Mouse (Mus musculus) adrenal gland, postnatal 36 days (tissue): ENCODE results near the gene Iqsec1. TPM values are rescaled to one million over a fixed set of nuclear protein-coding genes. Genes with fewer than 3 reads are reported as not detected.
A peak's percentile ranks its signal among the peaks of the same experiment; 100 is the strongest.

Experiments used
- DNase-seq, 2 experiments: peaks; one replicate each; pipeline ENCODE4 v3.0.0; 2021; ENCODE audit warnings: mixed read lengths in 1 of 2
- total RNA-seq, 2 experiments: library from RNA; stranded (reverse); gene quantifications; 2 replicates each; pipeline ENCODE4 v1.2.3; 2021

Iqsec1 gene
- total RNA-seq, 2 experiments from 2014 or later: 96.2 to 114 TPM

DNA sequence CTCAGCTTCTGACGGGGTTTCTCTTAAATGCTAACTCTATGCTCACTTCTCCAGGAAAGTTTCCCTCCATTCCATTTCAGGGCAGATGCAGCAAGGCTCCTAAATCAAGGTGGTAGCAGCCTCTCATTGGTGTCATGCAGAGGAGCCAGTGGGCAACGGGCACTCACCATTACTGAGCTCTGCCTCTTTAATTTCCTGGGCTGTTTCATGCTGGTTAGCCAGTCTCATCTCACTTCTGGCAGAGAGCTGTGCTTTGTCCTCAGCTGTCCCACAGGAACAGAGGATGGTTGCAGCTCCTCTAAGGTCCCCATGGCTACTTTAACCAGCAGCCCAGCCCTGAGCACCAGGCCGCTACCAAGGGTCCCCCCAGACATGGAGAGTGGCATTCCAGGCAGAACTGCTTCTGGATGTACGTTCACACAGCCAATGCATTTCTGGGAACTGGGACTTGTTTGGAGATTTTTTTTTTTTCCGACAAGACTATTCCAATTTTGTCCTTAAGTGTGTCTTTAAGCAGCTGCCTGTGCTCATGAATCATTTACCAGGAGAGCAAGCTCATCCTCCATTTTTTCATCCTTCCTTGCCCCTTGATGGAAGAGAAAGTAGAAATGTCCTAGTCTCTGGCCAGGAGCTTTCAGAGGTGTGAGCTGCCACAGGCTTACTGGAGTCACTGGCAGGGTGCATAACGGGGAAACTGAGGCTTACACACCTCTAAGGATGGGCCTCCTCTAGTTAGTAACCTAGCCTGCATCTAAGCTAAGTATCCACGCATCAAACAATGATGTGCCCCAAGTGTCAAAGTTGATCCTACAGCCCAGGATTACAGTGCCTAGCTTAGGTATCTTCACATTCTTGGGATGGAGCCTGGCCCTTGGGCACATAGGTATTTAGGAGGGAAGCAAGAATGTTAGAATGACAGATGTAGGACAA lies 98.9 kb downstream of the Iqsec1 start:
- DNase-seq: no peak

DNA sequence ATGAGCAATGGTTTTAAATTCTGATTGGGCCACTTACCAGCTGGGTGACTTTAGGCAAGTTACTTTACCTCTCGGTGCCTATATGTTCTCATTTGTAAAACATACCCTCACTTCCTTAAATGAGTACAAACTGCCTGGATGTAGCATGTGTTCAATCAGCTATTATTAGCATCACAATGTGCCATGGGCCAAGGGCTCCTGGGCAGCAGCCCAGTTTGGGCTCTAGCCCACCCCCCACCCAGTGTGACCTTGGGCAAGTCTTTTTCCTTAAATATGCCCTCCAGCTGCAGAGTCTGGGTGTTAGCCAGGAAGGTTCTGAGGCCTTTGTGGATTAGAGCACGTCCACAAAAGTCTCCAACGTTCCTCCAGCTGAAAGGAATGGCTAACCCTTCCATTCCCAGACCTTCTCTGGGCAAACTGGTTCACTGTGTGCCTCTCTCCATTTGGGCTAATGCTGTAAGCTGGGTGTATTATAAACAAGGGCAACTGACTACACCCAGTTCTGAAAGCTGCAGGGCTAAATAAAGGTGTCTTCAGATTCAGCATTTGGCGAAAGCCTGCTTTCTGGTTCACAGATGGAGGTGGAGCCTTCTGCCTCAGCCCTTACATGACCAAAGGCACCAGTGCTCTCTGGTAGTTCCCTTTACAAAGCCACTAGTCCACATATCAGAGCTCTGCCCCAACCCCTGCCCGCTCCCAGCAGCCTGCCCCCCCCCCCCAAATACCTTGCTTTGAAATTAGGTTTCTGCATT lies 101.3 kb downstream of the Iqsec1 start:
- no peak for DNase-seq

DNA sequence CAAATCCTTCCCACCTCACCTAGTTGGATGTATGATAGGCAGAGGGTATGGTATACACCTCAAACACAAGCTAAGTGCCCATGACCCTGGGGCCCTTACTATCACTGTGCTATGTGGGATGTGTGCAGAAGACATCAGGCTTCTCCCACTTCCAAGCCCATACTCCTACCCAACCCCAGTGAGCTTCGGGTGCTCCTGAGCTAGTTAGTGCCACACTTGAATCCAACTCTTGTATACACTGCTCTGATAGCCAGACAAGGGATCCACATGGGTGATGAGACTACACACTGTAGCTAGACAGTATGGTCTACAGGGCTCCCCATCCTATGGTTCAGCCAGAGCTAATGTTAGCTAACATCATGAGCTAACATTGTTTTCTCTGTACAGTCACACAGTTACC lies 102.9 kb downstream of the Iqsec1 start:
- DNase-seq: no peak

DNA sequence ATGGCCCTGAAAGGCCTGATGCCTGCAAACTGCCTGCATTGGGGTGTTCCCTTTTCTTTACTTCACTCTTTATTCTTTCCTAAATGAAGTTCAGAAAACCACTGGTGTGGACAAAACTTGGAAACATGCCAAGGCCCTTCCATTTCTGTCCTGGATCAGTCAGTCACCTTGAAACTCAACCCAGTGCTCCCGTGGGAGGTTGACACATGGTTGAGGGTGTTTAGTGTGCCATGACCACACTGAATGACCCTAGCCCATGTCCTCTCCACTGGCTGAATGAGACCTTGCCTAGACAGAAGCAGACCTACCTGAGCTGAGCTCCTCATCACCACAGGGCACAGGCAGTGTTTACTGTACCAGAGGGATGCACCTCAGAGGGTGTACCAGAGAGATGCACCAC lies 103.9 kb downstream of the Iqsec1 start:
- peak in 1 of 2 experiments; percentile 16 for DNase-seq

DNA sequence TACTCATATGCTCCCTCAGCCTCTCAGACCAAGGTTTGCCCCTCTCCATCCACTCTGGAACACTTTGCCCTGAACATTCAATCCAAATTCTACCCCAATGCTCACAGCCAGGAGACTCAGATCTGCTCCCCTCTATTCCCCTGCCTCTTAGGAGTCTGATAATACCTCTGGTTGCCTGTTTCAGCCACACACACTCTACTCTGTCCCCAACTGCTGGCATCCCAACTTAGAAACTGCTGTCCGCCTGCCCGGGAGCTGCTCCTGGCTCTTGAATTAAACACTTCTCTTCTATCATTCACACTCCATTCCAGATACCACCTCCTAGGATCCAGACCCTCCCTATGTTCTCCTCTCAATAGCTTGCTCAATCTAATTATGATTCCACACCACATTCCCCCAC lies 107.5 kb downstream of the Iqsec1 start:
- no peak for DNase-seq

DNA sequence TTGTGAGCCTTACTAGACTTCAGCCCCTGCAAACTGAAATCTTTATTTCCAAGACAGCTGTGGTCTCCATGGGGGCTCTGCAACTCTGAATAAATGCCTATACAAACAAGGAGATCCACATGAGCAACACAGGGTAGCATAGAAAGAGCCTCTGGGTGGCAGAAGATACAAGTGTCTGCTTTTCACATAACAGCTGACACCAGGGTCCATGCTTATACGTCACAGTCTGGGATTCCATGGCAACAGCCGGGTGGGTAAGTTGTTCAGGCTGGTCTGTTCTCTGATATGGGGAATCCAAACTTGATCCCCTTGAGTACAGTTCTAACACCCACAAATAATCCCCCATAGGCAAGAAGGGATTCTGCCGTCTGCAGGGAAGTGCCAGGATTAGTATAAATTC lies 108.1 kb downstream of the Iqsec1 start:
- no peak for DNase-seq

DNA sequence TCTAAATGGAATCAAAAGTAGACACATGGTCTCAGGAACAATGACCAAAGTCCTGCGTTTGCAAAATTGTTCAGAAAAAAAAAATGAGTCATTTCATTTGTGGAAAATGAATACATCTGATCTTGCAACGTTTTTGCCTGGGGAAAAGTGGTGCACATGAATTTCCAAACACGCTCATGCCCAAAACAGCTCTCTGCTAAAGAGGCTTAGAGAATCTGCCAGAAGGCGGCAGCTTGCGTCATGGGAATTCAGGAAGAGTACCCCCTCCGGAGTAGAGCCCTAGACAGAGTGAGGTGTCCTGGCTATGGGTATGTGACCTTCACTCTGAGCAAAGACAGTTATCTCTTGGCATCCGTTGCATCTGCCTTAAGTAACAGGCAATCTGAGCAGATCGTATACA lies 116.9 kb downstream of the Iqsec1 start:
- DNase-seq: no peak

DNA sequence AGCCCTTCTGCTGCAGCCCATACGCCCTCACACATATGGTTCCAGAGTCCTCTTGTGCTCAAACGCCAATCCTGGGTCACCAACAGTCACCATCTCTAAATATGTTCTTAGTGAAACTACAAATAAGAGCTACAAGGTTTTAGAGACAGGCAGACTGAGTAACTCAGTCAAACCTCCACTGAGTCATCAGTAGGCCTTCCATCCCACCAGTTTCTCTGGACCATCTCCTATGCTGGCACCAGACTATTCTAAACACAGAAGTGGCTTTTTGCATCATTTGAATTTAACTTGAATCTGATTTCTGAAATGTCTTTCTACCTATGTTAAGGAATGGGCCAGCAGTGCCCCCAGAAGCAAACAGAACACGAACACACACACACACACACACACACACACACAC lies 120.5 kb downstream of the Iqsec1 start:
- no peak for DNase-seq

DNA sequence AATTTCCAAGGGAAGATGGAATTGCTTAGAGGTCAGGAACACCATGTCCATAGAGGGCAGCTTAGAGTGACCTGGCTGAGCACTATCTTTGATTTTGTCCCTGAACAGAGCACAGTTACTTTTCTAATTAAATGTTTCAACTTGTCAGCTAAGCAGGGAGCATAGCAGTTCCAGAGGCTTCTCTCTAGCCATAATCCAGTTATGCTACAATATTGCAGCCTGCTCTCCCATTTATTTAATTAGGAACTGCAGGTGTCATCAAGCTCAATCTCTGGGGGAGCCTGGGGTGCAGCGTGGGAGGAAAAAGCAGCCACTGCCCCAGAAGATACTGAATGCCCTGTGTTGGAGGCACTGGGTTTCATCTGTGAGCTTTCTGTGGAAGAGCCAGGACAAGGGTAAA lies 127.1 kb downstream of the Iqsec1 start:
- no peak for DNase-seq

DNA sequence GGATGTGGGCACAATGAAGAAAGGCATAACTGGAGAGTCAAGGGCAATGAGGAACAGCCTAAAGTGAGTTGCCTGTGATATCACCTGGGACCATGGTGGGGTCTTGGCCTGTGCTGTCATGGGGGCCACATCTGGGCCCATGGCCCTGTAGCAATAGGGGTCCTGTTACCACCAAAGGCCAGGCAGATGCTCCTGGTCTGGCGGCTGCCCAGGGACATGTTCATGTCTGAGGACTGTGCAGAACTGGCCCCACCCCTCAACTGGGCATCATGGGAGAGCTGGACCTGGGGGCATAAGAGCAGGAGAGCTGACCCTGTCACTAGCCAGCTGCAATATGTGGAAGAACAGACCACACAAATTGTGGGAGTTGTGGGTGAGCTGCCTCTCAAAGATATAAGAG lies 130.6 kb downstream of the Iqsec1 start:
- no peak for DNase-seq

DNA sequence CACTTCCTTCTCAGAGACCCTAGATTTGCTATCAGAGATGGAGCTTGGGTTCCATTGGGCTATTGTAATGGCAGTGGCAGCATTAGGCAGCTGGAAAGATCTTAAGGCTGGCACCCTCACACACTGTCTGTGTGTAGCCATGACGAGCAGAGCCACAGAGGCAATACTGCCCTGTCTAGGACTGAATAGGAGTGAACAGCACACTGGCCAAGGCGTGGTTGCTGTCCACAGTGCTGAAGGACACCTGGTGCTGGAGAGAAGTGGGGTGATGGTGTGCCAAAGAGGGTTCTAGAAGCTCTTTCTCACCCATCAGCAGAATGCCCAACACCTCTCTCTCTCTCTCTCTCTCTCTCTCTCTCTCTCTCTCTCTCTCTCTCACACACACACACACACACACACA lies 136.1 kb downstream of the Iqsec1 start:
- peak; percentile 12 to 36 for DNase-seq

DNA sequence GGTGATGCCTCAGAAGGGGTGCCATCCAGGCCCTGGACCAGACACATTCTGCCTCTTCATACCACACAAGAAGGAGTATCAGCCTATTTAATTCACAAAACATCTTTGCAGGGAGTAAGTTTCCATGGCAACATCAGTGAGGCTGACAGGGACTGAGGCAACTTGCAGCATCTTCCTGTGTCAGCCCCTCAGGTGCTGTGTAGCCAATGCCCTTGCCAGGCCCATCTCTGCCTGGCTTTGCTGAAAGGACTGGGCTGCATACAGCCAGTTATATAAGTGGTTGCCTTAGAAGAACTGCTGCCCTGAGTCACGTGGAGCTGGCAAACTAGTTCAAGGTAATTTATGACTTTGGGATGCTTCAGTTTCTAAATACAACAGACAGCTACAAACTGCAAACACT lies 140.4 kb downstream of the Iqsec1 start:
- peak; percentile 2 to 25 for DNase-seq

DNA sequence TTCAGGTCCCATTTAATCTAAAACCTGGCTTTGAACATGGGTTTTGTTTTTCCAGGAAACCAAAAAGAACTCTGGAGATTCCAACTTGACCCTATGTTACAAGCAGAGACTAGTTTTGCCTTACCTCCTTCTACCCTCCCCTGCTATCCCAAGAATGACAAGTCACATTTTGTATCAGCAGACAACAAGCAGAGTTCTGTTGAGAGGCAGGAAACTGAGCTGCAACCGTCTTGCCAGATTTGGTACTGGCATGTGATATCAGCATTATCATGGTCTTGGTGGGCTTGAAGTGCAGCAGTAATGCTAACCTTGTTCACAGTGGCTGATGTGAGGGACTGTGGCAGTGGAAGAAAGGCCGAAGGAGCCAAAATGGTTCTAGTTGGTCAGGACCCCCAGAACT lies 141.0 kb downstream of the Iqsec1 start:
- DNase-seq: no peak

DNA sequence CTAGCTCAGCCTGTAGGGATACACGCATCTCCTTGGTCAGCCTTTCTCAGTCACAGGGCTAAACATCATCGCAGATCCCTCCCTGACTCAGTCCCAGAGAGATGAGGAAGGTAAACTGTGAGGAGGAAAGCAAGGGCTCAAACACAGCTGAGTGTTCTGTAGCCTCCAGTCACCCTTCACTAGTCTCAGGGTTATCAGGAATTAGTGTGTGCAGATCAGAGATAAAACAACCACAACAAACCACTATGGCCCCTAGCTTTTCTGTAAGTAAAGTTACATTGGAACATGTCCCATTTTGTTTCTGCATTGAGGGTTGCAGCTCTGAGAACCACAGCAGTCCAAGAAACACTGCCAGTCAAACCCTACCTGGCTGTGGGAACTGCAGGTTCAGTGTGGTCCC lies 148.5 kb downstream of the Iqsec1 start:
- no peak for DNase-seq

DNA sequence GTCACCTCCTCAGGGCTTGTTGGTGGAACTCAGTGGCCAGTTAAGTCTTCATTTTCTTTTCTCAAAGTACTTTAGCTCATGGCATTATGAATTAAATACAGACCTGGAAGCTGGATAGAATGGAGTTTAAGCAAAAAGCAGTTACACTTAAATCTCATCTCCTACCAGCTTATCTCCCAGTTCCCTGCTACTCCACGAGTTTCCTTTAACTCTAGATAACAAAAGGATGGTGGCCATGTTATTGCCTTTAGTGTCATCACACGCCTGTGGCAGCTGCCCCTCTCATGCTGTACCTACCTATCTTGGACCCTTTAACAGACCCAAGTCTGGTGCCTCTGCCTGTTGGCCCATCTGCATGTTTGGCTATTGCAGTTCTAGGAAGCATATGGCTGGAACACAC lies 151.7 kb downstream of the Iqsec1 start:
- no peak for DNase-seq

DNA sequence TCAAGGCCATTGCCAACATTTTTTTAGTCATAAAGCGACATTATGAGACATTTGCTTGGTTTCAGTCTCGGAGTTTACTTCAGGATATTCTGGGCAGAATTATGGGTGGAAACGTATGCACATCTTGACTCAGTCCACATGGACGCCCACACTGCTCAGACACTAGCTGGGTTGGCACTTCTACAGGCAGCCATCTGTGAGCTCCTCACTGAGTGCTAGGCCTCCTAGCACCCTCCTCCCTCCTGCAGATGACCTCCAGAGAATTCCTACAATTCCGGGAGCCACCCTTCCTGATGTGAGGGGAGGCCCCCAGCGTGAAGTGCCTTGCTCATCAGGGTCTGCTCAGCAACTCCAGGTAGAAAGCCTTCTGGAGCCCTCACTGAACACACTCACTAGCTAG lies 158.9 kb downstream of the Iqsec1 start:
- no peak for DNase-seq

DNA sequence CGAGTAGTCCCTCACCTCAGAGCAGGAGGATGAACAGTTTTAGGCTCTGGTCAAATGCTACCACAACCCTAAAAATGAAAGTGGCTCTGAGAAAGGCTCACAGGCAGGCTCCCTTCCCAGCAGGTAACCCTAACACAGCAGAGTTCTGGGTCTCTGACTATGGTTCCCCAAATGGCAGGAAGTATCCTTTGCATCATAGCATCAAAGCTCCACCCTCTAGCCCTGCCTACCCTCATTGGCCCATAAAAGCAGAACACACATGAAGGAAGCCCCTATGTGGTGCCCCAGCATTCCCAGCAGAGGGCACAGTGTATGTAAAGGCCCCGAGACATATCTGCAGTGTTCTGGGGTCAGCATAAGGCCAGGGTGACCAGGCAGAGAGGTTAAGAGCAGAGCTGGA lies 163.4 kb downstream of the Iqsec1 start:
- no peak for DNase-seq

DNA sequence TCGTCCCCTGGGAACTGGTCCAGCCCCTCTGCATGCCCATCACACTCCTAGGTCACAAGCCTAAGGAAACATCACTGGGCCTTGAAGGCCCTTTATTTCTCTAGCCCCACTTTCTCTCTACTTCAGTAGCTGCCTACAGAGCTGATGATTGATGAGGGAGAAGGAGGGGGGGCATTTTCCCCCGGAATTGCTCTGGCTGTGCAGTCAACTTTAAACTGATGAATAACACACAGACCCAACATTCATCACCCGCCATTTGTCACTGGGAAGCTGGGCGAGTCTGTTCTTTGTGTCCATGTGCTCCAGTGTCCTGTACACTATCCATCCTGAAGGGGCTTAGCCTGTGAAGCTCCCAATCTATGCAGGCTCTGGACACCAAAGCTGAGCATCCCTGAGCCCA lies 165.2 kb downstream of the Iqsec1 start:
- no peak for DNase-seq

DNA sequence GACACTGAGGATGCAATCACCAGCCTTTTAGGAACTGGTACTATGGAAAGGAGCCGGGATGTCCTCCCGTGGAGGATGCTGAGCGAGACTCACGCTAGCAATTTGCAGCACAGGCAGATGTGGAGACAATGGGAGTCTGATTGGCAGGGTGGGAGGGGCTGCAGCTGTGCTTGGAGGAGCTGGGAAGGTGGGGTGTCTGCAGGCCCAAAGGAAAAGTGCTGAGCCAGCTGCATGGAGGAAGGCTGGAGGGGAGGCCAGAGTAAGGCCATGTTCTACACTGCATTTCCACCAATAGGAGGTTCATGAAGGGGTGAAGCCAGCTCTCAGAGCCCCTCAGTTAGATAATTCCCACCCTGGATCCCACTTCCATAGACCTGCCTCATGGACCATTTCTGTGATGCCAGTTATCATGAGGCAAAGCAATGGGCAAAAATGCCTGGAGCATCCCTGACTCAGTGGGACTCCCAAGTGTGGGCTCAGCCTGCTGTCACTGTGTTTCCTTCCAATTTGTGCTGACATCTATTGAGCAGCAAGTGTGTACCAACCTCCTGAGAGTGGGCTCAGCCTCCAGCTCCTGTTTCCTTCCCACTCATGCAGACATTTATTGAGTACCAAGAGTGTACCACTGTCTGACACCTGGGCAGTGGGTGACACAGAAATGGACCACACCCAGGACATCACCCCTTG lies 166.4 kb downstream of the Iqsec1 start:
- DNase-seq: no peak

DNA sequence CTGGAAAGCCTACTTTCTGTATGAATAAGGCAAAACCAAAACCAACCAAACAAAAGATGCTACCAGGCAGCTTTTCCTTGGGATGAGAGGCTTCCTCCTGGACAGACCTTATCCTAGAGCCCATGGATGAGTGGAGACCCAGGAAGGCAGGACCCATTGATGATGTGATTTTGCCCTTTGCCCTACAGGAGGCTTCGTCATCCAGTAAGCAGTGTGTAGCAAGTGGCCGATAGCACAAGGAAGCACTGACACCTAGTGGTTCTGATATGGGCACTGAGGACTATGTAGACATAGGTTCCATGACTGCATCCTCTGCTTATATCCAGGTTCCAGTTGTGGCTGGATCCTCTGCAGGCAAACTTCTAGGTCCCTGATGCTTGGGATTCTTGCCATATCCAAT lies 168.6 kb downstream of the Iqsec1 start:
- peak in 1 of 2 experiments; percentile 10 for DNase-seq

DNA sequence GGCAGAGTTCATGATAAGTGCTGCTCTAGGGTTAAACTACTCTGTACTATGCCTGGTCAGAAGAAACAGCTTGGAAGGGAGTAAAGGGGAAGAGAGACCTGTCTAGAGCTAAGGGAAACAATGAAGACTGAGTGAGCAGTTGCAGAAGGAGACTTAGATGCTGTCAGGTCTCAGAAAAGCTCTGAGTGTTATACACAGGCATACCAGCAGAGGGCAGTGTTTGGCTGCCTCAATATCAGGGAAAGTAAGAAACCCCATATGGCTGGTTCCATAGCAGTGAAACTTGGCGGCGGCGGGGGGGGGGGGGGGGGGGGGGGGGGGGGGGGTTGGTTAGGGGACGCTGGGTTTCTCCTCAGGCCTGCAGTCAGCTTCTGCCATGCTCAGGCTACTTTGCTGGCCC lies 169.5 kb downstream of the Iqsec1 start:
- peak; percentile 66 to 71 for DNase-seq

DNA sequence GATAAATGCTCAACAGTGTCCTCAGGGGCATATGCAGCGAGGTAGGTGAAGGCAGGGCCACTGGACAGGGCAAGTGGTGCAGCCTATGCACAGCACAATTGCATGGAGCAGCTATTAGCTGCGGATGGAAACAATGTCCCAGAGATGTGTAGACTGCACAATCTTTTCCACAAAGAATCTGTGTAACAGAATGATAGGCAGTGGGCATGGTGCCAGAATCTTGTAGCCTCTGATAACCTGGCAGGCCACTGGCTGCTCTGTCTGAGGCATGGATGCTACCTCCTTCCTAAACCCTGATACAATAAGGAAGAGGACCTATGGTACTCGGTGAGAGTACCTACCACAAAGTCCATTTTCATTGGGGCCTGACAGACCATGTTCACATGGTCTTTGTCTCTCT lies 171.9 kb downstream of the Iqsec1 start:
- DNase-seq: no peak

DNA sequence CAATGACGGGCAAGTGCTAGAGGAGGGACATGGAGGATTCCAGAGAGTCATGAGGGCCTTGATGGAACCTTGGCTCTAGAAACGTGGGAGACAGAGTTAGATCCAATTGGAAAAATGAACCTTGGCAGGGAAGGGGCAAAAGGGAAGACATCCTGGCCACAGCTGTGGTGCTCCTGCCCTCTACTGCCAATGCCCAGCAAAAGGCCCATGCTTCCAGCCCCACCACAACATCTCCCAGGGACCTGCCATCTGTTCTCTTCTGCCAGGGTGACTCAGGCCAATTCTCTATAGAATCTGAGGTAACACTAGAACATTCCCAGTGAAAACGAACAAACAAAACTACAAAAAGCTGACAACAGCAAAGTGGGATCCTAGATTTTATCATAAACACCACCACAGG lies 173.1 kb downstream of the Iqsec1 start:
- DNase-seq: no peak
